Mouse (Mus musculus) forebrain, embryonic 11.5 days (tissue): ENCODE measurements around the gene Palld. TPM values are rescaled to one million over a fixed set of nuclear protein-coding genes. Genes with fewer than 3 reads are reported as not detected.

Source experiments
- ATAC-seq: fragments of 200-750 bp; cut with Nextera tagmentation; replicated peaks from 2 replicates; pipeline ENCODE4 v1.8.0; 2017; ENCODE audit warnings: moderate TSS enrichment; ENCODE audit not compliant: low FRiP score
- DNase-seq: peaks from one replicate; pipeline ENCODE4 v3.0.0-alpha.2; 2017; ENCODE audit warnings: low spot score
- H3K27ac ChIP-seq: fragments of 300-500 bp; sonication (generic); 2 replicates; pipeline ENCODE4 v1.5.1; 2014; ENCODE audit warnings: low read depth, low read length
- H3K27me3 ChIP-seq: fragments of 300-500 bp; sonication (generic); 2 replicates; pipeline ENCODE4 v1.6.1; 2014; ENCODE audit warnings: mild to moderate bottlenecking, low read length, mixed read lengths; ENCODE audit not compliant: control insufficient read depth, insufficient read depth
- H3K36me3 ChIP-seq: fragments of 300-500 bp; sonication (generic); 2 replicates; pipeline ENCODE4 v1.6.1; 2014; ENCODE audit warnings: mild to moderate bottlenecking, low read length, moderate library complexity, mixed read lengths; ENCODE audit not compliant: control insufficient read depth, insufficient read depth
- H3K4me1 ChIP-seq: fragments of 300-500 bp; sonication (generic); replicated peaks from 2 replicates; pipeline ENCODE4 v1.6.1; 2014; ENCODE audit warnings: low read length, mixed read lengths; ENCODE audit not compliant: control insufficient read depth, insufficient read depth
- H3K4me2 ChIP-seq: fragments of 300-500 bp; sonication (generic); 2 replicates; pipeline ENCODE4 v1.6.1; 2014; ENCODE audit warnings: low read depth, mild to moderate bottlenecking, low read length, moderate library complexity, mixed read lengths; ENCODE audit not compliant: severe bottlenecking
- H3K4me3 ChIP-seq: fragments of 300-500 bp; sonication (generic); 2 replicates; pipeline ENCODE4 v1.5.1; 2014; ENCODE audit warnings: low read depth, low read length
- H3K9ac ChIP-seq: fragments of 300-500 bp; sonication (generic); 2 replicates; pipeline ENCODE4 v1.6.1; 2014; ENCODE audit warnings: low read length
- H3K9me3 ChIP-seq: fragments of 300-500 bp; sonication (generic); 2 replicates; pipeline ENCODE4 v1.6.1; 2016; ENCODE audit warnings: low read length, mixed read lengths; ENCODE audit not compliant: control insufficient read depth
- WGBS: fragments of 180-500 bp; shearing (Covaris S2); extraction: QIAGEN DNeasy Blood & Tissue Kit; methylation state at CpG from one replicate; pipeline ENCODE4 v1.1.7; 2014; 5-methylcytosine and 5-hydroxymethylcytosine counted together
- polyA plus RNA-seq: library from polyadenylated mRNA; unstranded; fragments of >200 nt; fragmentation: Nextera tagmentation; extraction: Ambion mirVana; gene quantifications from 2 replicates; pipeline ENCODE4 v1.2.1, GENCODE M21; 2014

Gene Palld
- polyA plus RNA-seq, 1 experiment from 2014 or later: 56.7 TPM

- no peak overlapping the region for H3K4me3 ChIP-seq
- no peak overlapping the region for H3K4me2 ChIP-seq
- H3K9me3 ChIP-seq: no peaks in the 10 kb centered on the region
- H3K4me1 ChIP-seq: no peaks in the 10 kb centered on the region
- ATAC-seq (no peak), DNase-seq (no peak)
- no peaks in the 10 kb centered on the region for H3K36me3 ChIP-seq
- H3K27ac ChIP-seq: no peak overlapping the region
- 85% methylated on average over 15 of the region's 15 CpGs for WGBS
- no peaks in the 10 kb centered on the region for H3K27me3 ChIP-seq
- no peak overlapping the region for H3K9ac ChIP-seq
These were observed 435.6 kb downstream of the Palld start for GRCm38 (mm10) chr8:61466696-61467552.

GRCm38 (mm10) chr8:61464393-61464792 is 438.1 kb downstream of the Palld start:
- Histone ChIP-seq H3K9me3 (no peaks in the 10 kb centered on the region), H3K4me1 (no peaks in the 10 kb centered on the region), H3K27me3 (no peaks in the 10 kb centered on the region), H3K9ac (no peak overlapping the region), H3K36me3 (no peaks in the 10 kb centered on the region), H3K27ac (no peak overlapping the region), H3K4me2 (no peak overlapping the region), H3K4me3 (no peak overlapping the region)
- ATAC-seq (no peak), DNase-seq (no peak)
- 83% methylated on average over 2 of the region's 2 CpGs for WGBS

GRCm38 (mm10) chr8:61462221-61462620 is 440.3 kb downstream of the Palld start:
- DNase-seq (no peak), ATAC-seq (no peak)
- H3K4me3 ChIP-seq: no peak overlapping the region
- H3K4me2 ChIP-seq: no peak overlapping the region
- no peaks in the 10 kb centered on the region for H3K9me3 ChIP-seq
- H3K27ac ChIP-seq: no peak overlapping the region
- no peak overlapping the region for H3K9ac ChIP-seq
- WGBS: 71% methylated on average over 5 of the region's 5 CpGs
- no peaks in the 10 kb centered on the region for H3K4me1 ChIP-seq
- H3K36me3 ChIP-seq: no peaks in the 10 kb centered on the region
- no peaks in the 10 kb centered on the region for H3K27me3 ChIP-seq

Other genes with a start within 250 kb of the Palld start
- 0.12 and 0.37 TPM in 2 replicates for gene Ddx60, start 25.4 kb upstream of the Palld start, polyA plus RNA-seq
- gene Anxa10, start 220.5 kb upstream of the Palld start, polyA plus RNA-seq: not detected in 2 replicates